Mouse (Mus musculus) lung, embryonic 14.5 days (tissue): Measurements from ENCODE around the gene Pip5k1c. TPM values are rescaled to one million over a fixed set of nuclear protein-coding genes. Genes with fewer than 3 reads are reported as not detected.
A peak's percentile ranks its signal among the peaks of the same experiment; 100 is the strongest.

Experiments used
- ATAC-seq: fragments of 200-750 bp; cut with Nextera tagmentation; 2 replicates; pipeline ENCODE4 v1.8.0; 2017; ENCODE audit warnings: mild to moderate bottlenecking, moderate TSS enrichment, moderate library complexity; ENCODE audit not compliant: insufficient read depth
- DNase-seq: peaks from one replicate; pipeline ENCODE4 v3.0.0-alpha.2; 2015
- H3K27ac ChIP-seq: fragments of 300-500 bp; sonication (generic); 2 replicates; pipeline ENCODE4 v1.5.1; 2014; ENCODE audit warnings: low read depth, mild to moderate bottlenecking, moderate library complexity
- H3K27me3 ChIP-seq: fragments of 300-500 bp; sonication (generic); 2 replicates; pipeline ENCODE4 v1.6.1; 2014; ENCODE audit warnings: low read length, control low read depth; ENCODE audit not compliant: insufficient read depth
- H3K36me3 ChIP-seq: fragments of 300-500 bp; sonication (generic); 2 replicates; pipeline ENCODE4 v1.6.1; 2014; ENCODE audit warnings: control low read depth; ENCODE audit not compliant: insufficient read depth
- H3K4me1 ChIP-seq: fragments of 300-500 bp; sonication (generic); 2 replicates; pipeline ENCODE4 v1.6.1; 2014; ENCODE audit warnings: antibody characterized with exemption, control low read depth; ENCODE audit not compliant: insufficient read depth
- H3K4me2 ChIP-seq: fragments of 300-500 bp; sonication (generic); 2 replicates; pipeline ENCODE4 v1.6.1; 2014; ENCODE audit warnings: mild to moderate bottlenecking
- H3K4me3 ChIP-seq: fragments of 300-500 bp; sonication (generic); 2 replicates; pipeline ENCODE4 v1.5.1; 2014; ENCODE audit warnings: low read depth, low read length
- H3K9ac ChIP-seq: fragments of 300-500 bp; sonication (generic); 2 replicates; pipeline ENCODE4 v1.6.1; 2014
- H3K9me3 ChIP-seq: fragments of 300-500 bp; sonication (generic); 2 replicates; pipeline ENCODE4 v1.6.1; 2016; ENCODE audit warnings: low read depth, low read length, control low read depth
- CTCF ChIP-seq: IDR thresholded peaks from 2 replicates; pipeline ENCODE4 v1.5.1; 2016; ENCODE audit warnings: antibody characterized with exemption, low read depth
- WGBS: fragments of 180-500 bp; shearing (Covaris S2); extraction: QIAGEN DNeasy Blood & Tissue Kit; methylation state at CpG from one replicate; pipeline ENCODE4 v1.1.7; 2014; 5-methylcytosine and 5-hydroxymethylcytosine counted together
- polyA plus RNA-seq: library from polyadenylated mRNA; unstranded; fragments of >200 nt; fragmentation: Nextera tagmentation; extraction: Ambion mirVana; gene quantifications from 2 replicates; pipeline ENCODE4 v1.2.1, GENCODE M21; 2014

The Pip5k1c gene
- polyA plus RNA-seq, 1 experiment from 2014 or later: 58.6 TPM

GRCm38 (mm10) chr10:81355533-81355932 lies 62.8 kb downstream of the Pip5k1c start:
- WGBS: 80% methylated on average over 4 of the region's 4 CpGs
- no peak overlapping the region for H3K9ac ChIP-seq
- peaks cover 6% of the 10 kb centered on the region; the same call in 1 of the 2 replicates for H3K36me3 ChIP-seq
- TF ChIP-seq CTCF: no peak
- H3K4me1 ChIP-seq: peaks cover 15% of the 10 kb centered on the region; the same call in 1 of the 2 replicates
- no peak overlapping the region for H3K4me3 ChIP-seq
- H3K27ac ChIP-seq: no peak overlapping the region
- H3K4me2 ChIP-seq: no peak overlapping the region
- ATAC-seq (no peak), DNase-seq (no peak)
- H3K27me3 ChIP-seq: no peaks in the 10 kb centered on the region
- no peaks in the 10 kb centered on the region for H3K9me3 ChIP-seq

GRCm38 (mm10) chr10:81356352-81356990 lies 63.7 kb downstream of the Pip5k1c start:
- Histone ChIP-seq H3K9me3 (no peaks in the 10 kb centered on the region), H3K27ac (no peak overlapping the region), H3K4me2 (peak overlapping the region; percentile 100), H3K9ac (0 out of 2 replicates have a peak overlapping the region, but pooled peaks have one; percentile 81), H3K36me3 (peaks cover 10% of the 10 kb centered on the region; the same call in 1 of the 2 replicates), H3K27me3 (no peaks in the 10 kb centered on the region), H3K4me3 (peak overlapping the region; percentile 78), H3K4me1 (peaks cover 18% of the 10 kb centered on the region; the same call in 1 of the 2 replicates)
- WGBS: 50% methylated on average over 12 of the region's 12 CpGs
- no peak for TF ChIP-seq CTCF
- ATAC-seq (no peak), DNase-seq (no peak)

DNA sequence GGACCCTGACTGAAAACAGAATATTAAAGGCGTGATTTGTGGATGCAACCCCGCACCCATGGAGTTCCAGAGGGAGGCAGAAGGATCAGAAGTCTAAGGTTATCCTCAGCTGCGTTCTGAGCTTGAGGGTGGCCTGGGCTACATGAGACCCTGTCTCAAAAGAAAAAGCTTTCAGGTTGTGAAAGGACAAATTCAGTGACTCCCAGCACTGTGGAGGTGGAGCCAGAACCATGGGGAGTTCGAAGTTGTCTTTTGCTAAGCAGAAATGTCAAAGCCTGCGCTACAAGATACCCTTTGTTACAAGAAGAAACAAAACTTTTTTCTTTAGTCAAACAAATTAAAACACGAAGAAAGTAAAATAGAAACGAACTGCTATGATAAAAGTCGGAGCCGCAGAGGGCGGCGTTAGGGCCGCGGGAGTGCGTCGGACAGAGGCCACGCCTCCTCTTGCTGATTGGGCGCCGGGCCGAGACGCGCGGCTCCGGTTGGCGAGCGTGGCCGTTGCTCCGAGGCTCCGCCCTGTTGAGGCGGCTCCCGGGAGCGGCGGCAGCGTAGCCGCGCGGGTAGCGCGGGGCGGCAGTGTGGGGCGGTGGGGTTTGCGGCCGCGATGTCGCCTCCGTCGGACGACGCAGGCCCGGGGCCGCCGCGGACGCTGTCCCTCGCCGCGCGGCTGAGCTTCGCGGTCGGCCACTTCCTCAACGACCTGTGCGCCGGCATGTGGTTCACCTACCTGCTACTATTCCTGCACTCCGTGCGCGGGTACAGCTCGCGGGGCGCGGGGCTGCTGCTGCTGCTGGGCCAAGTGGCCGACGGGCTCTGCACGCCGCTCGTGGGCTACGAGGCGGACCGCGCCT lies 64.5 kb downstream of the Pip5k1c start, which contains the start of gene Mfsd12:
TSS of gene Mfsd12 (plus strand) at position 501 of the 854 bp plus-strand sequence.
- H3K4me3 ChIP-seq: peak within 1 kb of the TSS; percentile 78
- 2% methylated on average over 75 of the region's 79 CpGs for WGBS
- H3K9ac ChIP-seq: peak within 1 kb of the TSS; percentile 81
- peaks cover 11% of the 10 kb centered on the region; the same call in 1 of the 2 replicates for H3K36me3 ChIP-seq
- peaks cover 21% of the 10 kb centered on the region for H3K4me1 ChIP-seq
- no peaks in the 10 kb centered on the region for H3K9me3 ChIP-seq
- H3K27ac ChIP-seq: peak within 1 kb of the TSS; percentile 69; the same call in 1 of the 2 replicates
- DNase-seq: peak; percentile 96
- no peaks in the 10 kb centered on the region for H3K27me3 ChIP-seq
- no peak for TF ChIP-seq CTCF
- H3K4me2 ChIP-seq: peak within 1 kb of the TSS; percentile 100
- ATAC-seq: peak; percentile 84

- Histone ChIP-seq H3K27me3 (peaks cover under 1% of the 10 kb centered on the region; the same call in 1 of the 2 replicates), H3K9me3 (no peaks in the 10 kb centered on the region), H3K9ac (peak overlapping the region; percentile 81), H3K27ac (peak overlapping the region; percentile 69; the same call in 1 of the 2 replicates), H3K4me1 (peaks cover 24% of the 10 kb centered on the region), H3K4me2 (peak overlapping the region; percentile 100), H3K4me3 (peak overlapping the region; percentile 78), H3K36me3 (peaks cover 13% of the 10 kb centered on the region; the same call in 1 of the 2 replicates)
- DNase-seq (peak; percentile 54), ATAC-seq (peak; percentile 1; the same call in 1 of the 2 replicates)
- no peak for TF ChIP-seq CTCF
- 27% methylated on average over 4 of the region's 4 CpGs for WGBS
These were observed 65.4 kb downstream of the Pip5k1c start for GRCm38 (mm10) chr10:81358209-81358608.

DNA sequence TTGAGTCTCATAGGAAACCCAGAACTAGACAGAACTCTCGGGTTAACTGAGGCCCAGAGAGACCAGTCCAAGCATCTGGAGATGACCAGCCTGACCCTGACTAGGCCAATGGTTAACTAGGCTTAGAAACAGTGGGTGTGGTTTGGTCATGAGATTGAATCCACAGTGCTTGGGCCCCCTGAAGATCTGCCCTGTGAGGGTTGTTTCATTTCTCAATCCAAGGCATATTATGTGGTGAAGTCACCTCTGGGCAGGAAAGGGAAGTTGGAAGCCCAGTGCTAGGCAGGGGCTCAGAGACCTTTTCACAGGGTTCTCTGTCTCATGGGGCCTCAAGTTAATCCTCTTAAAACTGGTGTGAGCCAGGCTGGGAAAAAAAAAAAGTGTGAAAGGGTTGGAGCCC lies 66.1 kb downstream of the Pip5k1c start:
- ATAC-seq (no peak), DNase-seq (no peak)
- H3K27ac ChIP-seq: peak overlapping the region; percentile 69; the same call in 1 of the 2 replicates
- WGBS: 68% methylated on average over 1 of the region's 1 CpGs
- no peak overlapping the region; the same call in 1 of the 2 replicates for H3K9ac ChIP-seq
- H3K4me3 ChIP-seq: peak overlapping the region; percentile 78
- TF ChIP-seq CTCF: no peak
- peak overlapping the region; percentile 100 for H3K4me2 ChIP-seq
- peaks cover 6% of the 10 kb centered on the region; the same call in 1 of the 2 replicates for H3K27me3 ChIP-seq
- H3K36me3 ChIP-seq: peaks cover 13% of the 10 kb centered on the region; the same call in 1 of the 2 replicates
- H3K9me3 ChIP-seq: no peaks in the 10 kb centered on the region
- peaks cover 29% of the 10 kb centered on the region for H3K4me1 ChIP-seq

DNA sequence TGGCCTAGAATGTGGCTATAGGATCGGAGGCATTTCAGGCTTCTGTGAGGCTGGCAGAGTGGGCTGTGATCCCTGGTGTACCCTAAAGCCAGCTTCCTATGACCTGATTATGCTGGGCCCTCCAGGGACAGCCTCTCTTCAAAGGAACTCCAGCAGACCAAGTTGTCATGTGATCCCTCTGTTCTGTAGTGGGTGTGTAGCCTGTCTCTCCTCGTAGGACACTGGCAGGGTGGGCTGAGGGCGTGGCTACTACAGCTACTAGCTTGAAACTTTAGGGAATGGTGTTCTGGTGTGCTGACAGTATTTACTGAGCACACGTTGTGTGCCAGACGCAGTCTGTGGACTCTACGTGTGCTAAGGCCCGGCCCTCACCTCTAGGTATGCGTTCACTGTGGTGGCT lies 68.0 kb downstream of the Pip5k1c start:
- H3K27ac ChIP-seq: no peak overlapping the region

More for the DNA sequence above, 68.0 kb downstream of the Pip5k1c start:
- ATAC-seq: no peak
- H3K4me2 ChIP-seq: no peak overlapping the region
- peaks cover 8% of the 10 kb centered on the region; the same call in 1 of the 2 replicates for H3K27me3 ChIP-seq
- no peak overlapping the region for H3K9ac ChIP-seq
- peaks cover 13% of the 10 kb centered on the region; the same call in 1 of the 2 replicates for H3K36me3 ChIP-seq
- H3K9me3 ChIP-seq: no peaks in the 10 kb centered on the region
- H3K4me1 ChIP-seq: peaks cover 42% of the 10 kb centered on the region
- TF ChIP-seq CTCF: no peak
- peak; percentile 36 for DNase-seq
- no peak overlapping the region for H3K4me3 ChIP-seq
- WGBS: 57% methylated on average over 8 of the region's 8 CpGs
